Mouse (Mus musculus): Measurements from ENCODE around the gene Ifne.
A peak's percentile ranks its signal among the peaks of the same experiment; 100 is the strongest.
"Not testable (repeated sequence)": the region's sequence is repeated elsewhere in the genome, so short reads cannot be mapped to it uniquely, and the experiment has no call there.

The Ifne gene

GRCm38 (mm10) chr4:88867366-88867925 lies 12.6 kb downstream of the Ifne start:
- peak; percentile 66 to 67 for DNase-seq

- no peak for DNase-seq
These were observed 14.9 kb downstream of the Ifne start for GRCm38 (mm10) chr4:88865011-88865569.

GRCm38 (mm10) chr4:88864599-88864998 lies 15.4 kb downstream of the Ifne start:
- no peak for DNase-seq

GRCm38 (mm10) chr4:88863309-88863708 lies 16.7 kb downstream of the Ifne start:
- DNase-seq, result no peak

- no peak for DNase-seq
These were observed 20.8 kb downstream of the Ifne start for GRCm38 (mm10) chr4:88859214-88859613.

GRCm38 (mm10) chr4:88851026-88851763 lies 28.8 kb downstream of the Ifne start:
- no peak for DNase-seq

GRCm38 (mm10) chr4:88849698-88850097 lies 30.3 kb downstream of the Ifne start, which contains the start of gene Ifna1:
Gene Ifna1, plus strand, starts transcription at chr4:88850087.
- no peak for DNase-seq

GRCm38 (mm10) chr4:88845334-88845733 lies 34.7 kb downstream of the Ifne start:
- DNase-seq, result no peak

- no peak for DNase-seq
These were observed 38.5 kb downstream of the Ifne start, which contains the start of gene Ifna4 for GRCm38 (mm10) chr4:88841438-88841911. Gene Ifna4, plus strand, starts transcription at chr4:88841861.

GRCm38 (mm10) chr4:88840058-88840457 lies 39.9 kb downstream of the Ifne start:
- no peak for DNase-seq

GRCm38 (mm10) chr4:88838828-88839227 lies 41.2 kb downstream of the Ifne start:
- DNase-seq, result peak in 1 of 2 experiments; percentile 3

GRCm38 (mm10) chr4:88835225-88835624 lies 44.8 kb downstream of the Ifne start, which contains the start of gene Ifna5:
Gene Ifna5, plus strand, starts transcription at chr4:88835525.
- not testable (repeated sequence) for DNase-seq

GRCm38 (mm10) chr4:88830523-88830922 lies 49.5 kb downstream of the Ifne start:
- DNase-seq, result peak; percentile 20 to 23
